Mouse (Mus musculus) E14TG2a.4 (cell line): ENCODE data around the gene Gm11027.

Experiments used
- CTCF ChIP-seq: conservative IDR thresholded peaks from 2 replicates; pipeline ENCODE4 v1.5.1; 2014; ENCODE audit warnings: low read length
- NANOG ChIP-seq: IDR thresholded peaks from 2 replicates; pipeline ENCODE4 v1.6.1; 2014; ENCODE audit warnings: borderline replicate concordance, low read length, mixed read lengths

DNA sequence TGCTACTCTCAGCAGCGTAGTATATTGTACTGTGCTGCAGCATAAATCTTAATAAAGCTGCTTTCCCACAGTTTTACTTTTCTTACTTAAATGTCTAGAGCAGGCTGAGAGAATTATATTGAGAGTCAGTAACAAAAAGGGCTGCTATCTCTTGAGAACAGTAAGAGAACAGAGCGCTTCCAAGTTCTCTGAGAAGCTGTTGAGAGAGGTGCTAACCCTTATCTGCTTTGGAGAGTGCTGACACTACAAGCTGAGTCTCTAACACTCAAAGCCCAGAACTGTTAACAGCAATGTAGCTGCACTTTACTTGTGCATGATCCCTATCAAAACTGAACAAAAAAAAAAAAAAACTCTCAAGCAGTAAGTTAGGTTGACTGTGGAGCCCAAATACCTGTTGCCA lies 9.9 kb upstream of the Gm11027 start:
- no peak for TF ChIP-seq CTCF
- TF ChIP-seq NANOG = no peak
